Mouse (Mus musculus): Measurements from ENCODE around the gene Lcmt1. TPM values are rescaled to one million over a fixed set of nuclear protein-coding genes. Genes with fewer than 3 reads are reported as not detected.

The Lcmt1 gene
- polyA plus RNA-seq, 1 experiment from 2014 or later, result 71.6 TPM

- Histone ChIP-seq H3K9me3 (no peaks in the 10 kb centered on the region), H3K4me2 (replicated peaks) (no peak overlapping the region), H3K27ac (no peak overlapping the region), H3K4me3 (no peak overlapping the region), H3K27me3 (replicated peaks) (no peaks in the 10 kb centered on the region), H3K9ac (no peak overlapping the region), H3K4me1 (no peaks in the 10 kb centered on the region), H3K36me3 (peaks cover 18% of the 10 kb centered on the region)
- 98% methylated on average over 1 of the region's 1 CpGs for WGBS
- no peak for ATAC-seq (ENCODE audit: low FRiP score, low read depth)
These were observed 41.5 kb downstream of the Lcmt1 start for GRCm38 (mm10) chr7:123411109-123411508.

DNA sequence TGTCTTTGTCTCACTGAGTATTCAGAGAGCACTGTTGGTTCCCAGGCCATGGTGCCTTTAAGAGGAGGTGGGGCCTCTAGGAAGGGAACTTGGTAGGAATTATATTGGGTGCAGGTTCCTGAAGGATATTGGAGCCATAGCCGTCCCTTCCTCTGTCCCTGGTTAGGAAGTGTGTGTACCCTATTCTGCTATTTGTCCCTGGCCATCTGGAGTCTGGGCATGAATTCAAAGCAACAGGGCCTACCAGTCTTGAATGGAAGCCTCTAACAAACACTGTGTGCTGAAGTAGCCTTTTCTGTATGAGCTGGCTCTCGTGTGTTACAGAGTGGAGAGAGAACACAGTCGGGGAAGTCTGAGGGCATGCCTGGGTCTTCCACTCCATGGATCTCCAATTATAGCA lies 42.6 kb downstream of the Lcmt1 start:
- Histone ChIP-seq H3K4me1 (no peaks in the 10 kb centered on the region), H3K4me3 (no peak overlapping the region), H3K27ac (no peak overlapping the region), H3K27me3 (replicated peaks) (no peaks in the 10 kb centered on the region), H3K9me3 (no peaks in the 10 kb centered on the region), H3K36me3 (peaks cover 18% of the 10 kb centered on the region), H3K9ac (no peak overlapping the region), H3K4me2 (replicated peaks) (no peak overlapping the region)
- 85% methylated on average over 3 of the region's 3 CpGs for WGBS
- ATAC-seq (ENCODE audit: low FRiP score, low read depth), result no peak

DNA sequence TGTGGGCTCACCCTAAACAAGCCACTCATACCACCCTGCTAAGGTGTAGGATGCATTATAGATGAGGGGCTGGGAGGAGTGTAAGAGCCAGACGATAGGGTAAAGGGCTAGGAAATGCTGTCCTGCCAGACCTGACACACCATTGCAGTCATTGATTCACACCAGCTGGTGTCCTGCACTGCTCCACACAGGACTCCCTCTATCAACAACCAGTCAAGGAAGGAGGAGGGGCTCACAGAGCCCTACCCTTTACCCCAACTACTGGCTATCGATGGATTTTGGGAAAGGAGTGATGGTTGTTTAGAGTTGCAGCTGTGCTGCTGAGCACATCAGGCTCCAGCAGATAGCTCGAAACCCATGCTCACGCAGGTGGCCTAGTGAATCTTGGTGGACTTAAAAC lies 47.2 kb downstream of the Lcmt1 start:
- no peaks in the 10 kb centered on the region for H3K9me3 ChIP-seq
- H3K4me3 ChIP-seq, result no peak overlapping the region
- H3K4me1 ChIP-seq, result no peaks in the 10 kb centered on the region
- 86% methylated on average over 4 of the region's 4 CpGs for WGBS
- no peak overlapping the region for H3K4me2 ChIP-seq (replicated peaks)
- no peak for ATAC-seq (ENCODE audit: low FRiP score, low read depth)
- H3K27me3 ChIP-seq (replicated peaks), result no peaks in the 10 kb centered on the region
- H3K36me3 ChIP-seq, result peaks cover 22% of the 10 kb centered on the region
- no peak overlapping the region for H3K9ac ChIP-seq
- H3K27ac ChIP-seq, result no peak overlapping the region

DNA sequence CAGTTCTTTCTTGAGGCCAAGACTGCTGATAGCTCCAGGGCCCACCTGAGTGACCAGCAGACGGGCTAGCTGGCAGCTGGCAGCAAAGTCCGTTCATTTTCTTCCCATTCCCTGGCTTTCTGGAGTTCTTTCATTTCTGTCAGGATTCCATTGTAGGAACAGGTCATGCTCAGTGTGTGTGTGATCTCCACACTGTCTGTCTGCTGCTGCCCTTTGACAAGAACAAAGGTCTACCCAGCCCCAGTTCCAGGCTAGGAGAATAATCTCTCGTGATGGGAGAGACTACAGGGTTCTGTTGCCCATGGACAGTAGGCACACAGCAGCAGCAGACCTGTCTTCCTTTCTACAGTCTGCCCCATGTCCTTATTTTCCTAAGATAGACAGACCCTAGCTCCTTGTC lies 48.1 kb downstream of the Lcmt1 start:
- no peak overlapping the region for H3K9ac ChIP-seq
- no peak for ATAC-seq (ENCODE audit: low FRiP score, low read depth)
- H3K4me1 ChIP-seq, result no peaks in the 10 kb centered on the region
- no peak overlapping the region for H3K4me3 ChIP-seq
- 90% methylated on average over 3 of the region's 3 CpGs for WGBS
- peaks cover 25% of the 10 kb centered on the region for H3K36me3 ChIP-seq
- no peaks in the 10 kb centered on the region for H3K9me3 ChIP-seq
- H3K27ac ChIP-seq, result no peak overlapping the region
- no peaks in the 10 kb centered on the region for H3K27me3 ChIP-seq (replicated peaks)
- no peak overlapping the region for H3K4me2 ChIP-seq (replicated peaks)

DNA sequence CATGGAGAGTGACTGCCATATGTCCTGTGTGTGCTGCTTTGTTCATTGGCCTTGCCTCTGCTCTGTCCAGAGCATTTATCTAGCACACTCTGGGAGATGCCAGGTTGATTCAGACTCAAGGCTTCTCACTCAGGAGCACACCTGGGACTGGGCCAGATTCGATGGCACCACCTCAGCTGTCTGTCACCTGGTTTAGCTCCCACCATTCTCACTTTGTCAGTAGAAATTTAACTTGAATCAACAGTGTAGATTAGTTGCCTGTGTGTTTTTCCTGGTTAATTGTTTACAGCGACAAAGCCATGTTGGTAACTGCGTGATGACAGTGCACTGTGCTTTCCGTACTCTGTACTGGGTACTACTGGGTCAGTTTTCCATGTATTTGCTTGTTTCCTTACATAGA lies 50.4 kb downstream of the Lcmt1 start:
- peaks cover 42% of the 10 kb centered on the region for H3K36me3 ChIP-seq
- 94% methylated on average over 4 of the region's 4 CpGs for WGBS

GRCm38 (mm10) chr7:123421958-123422357 lies 52.4 kb downstream of the Lcmt1 start:
- Histone ChIP-seq H3K27ac (no peak overlapping the region), H3K4me2 (replicated peaks) (no peak overlapping the region), H3K27me3 (replicated peaks) (no peaks in the 10 kb centered on the region), H3K9me3 (no peaks in the 10 kb centered on the region), H3K4me1 (no peaks in the 10 kb centered on the region), H3K9ac (no peak overlapping the region), H3K36me3 (peaks cover 48% of the 10 kb centered on the region), H3K4me3 (no peak overlapping the region)
- ATAC-seq (ENCODE audit: low FRiP score, low read depth), result no peak
- 94% methylated on average over 3 of the region's 3 CpGs for WGBS

More for the DNA sequence above, 50.4 kb downstream of the Lcmt1 start:
- Histone ChIP-seq H3K4me1 (no peaks in the 10 kb centered on the region), H3K9me3 (no peaks in the 10 kb centered on the region), H3K4me3 (no peak overlapping the region), H3K4me2 (replicated peaks) (no peak overlapping the region), H3K9ac (no peak overlapping the region), H3K27me3 (replicated peaks) (no peaks in the 10 kb centered on the region), H3K27ac (no peak overlapping the region)
- ATAC-seq (ENCODE audit: low FRiP score, low read depth), result no peak

GRCm38 (mm10) chr7:123424281-123424680 lies 54.7 kb downstream of the Lcmt1 start:
- Histone ChIP-seq H3K4me2 (replicated peaks) (no peak overlapping the region), H3K9ac (no peak overlapping the region), H3K9me3 (no peaks in the 10 kb centered on the region), H3K27me3 (replicated peaks) (no peaks in the 10 kb centered on the region), H3K4me3 (no peak overlapping the region), H3K27ac (no peak overlapping the region), H3K4me1 (no peaks in the 10 kb centered on the region), H3K36me3 (peaks cover 56% of the 10 kb centered on the region)
- no peak for ATAC-seq (ENCODE audit: low FRiP score, low read depth)
- WGBS, result 92% methylated on average over 6 of the region's 6 CpGs

GRCm38 (mm10) chr7:123425134-123425757 lies 55.7 kb downstream of the Lcmt1 start:
- H3K4me3 ChIP-seq, result no peak overlapping the region
- no peaks in the 10 kb centered on the region for H3K4me1 ChIP-seq
- H3K9ac ChIP-seq, result no peak overlapping the region
- no peaks in the 10 kb centered on the region for H3K27me3 ChIP-seq (replicated peaks)
- no peak overlapping the region for H3K27ac ChIP-seq
- 92% methylated on average over 6 of the region's 6 CpGs for WGBS
- peaks cover 66% of the 10 kb centered on the region for H3K36me3 ChIP-seq
- no peaks in the 10 kb centered on the region for H3K9me3 ChIP-seq
- ATAC-seq (ENCODE audit: low FRiP score, low read depth), result no peak
- H3K4me2 ChIP-seq (replicated peaks), result no peak overlapping the region

GRCm38 (mm10) chr7:123429624-123430410 lies 60.2 kb downstream of the Lcmt1 start:
- Histone ChIP-seq H3K4me1 (no peaks in the 10 kb centered on the region), H3K36me3 (peaks cover 47% of the 10 kb centered on the region), H3K9ac (no peak overlapping the region), H3K27me3 (replicated peaks) (no peaks in the 10 kb centered on the region), H3K4me2 (replicated peaks) (no peak overlapping the region), H3K9me3 (no peaks in the 10 kb centered on the region), H3K4me3 (no peak overlapping the region), H3K27ac (no peak overlapping the region)
- 92% methylated on average over 8 of the region's 8 CpGs for WGBS
- no peak for ATAC-seq (ENCODE audit: low FRiP score, low read depth)

DNA sequence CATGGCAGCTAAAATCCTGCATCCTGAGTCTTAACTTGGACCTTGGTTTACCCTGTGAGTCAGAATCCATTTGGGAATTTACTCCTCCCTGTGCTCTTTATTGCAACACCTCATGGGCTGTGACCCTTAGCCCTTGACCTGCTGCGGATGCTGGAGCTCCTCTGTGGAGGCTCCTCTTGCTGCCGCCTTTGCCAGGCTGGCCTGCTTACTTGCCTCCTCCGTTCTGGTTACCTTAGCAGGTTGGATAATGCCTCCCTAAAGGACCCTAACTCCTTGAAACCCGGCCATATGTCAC lies 60.8 kb downstream of the Lcmt1 start:
- H3K27me3 ChIP-seq (replicated peaks), result no peaks in the 10 kb centered on the region
- WGBS, result 77% methylated on average over 4 of the region's 4 CpGs
- H3K9me3 ChIP-seq, result no peaks in the 10 kb centered on the region
- no peaks in the 10 kb centered on the region for H3K4me1 ChIP-seq
- H3K4me3 ChIP-seq, result no peak overlapping the region
- no peak overlapping the region for H3K4me2 ChIP-seq (replicated peaks)
- no peak overlapping the region for H3K27ac ChIP-seq
- no peak overlapping the region for H3K9ac ChIP-seq
- H3K36me3 ChIP-seq, result peaks cover 42% of the 10 kb centered on the region
- ATAC-seq (ENCODE audit: low FRiP score, low read depth), result no peak

GRCm38 (mm10) chr7:123431206-123431605 lies 61.6 kb downstream of the Lcmt1 start:
- H3K27ac ChIP-seq, result no peak overlapping the region
- H3K4me1 ChIP-seq, result no peaks in the 10 kb centered on the region
- WGBS, result 79% methylated on average over 4 of the region's 4 CpGs
- H3K27me3 ChIP-seq (replicated peaks), result no peaks in the 10 kb centered on the region
- no peak overlapping the region for H3K9ac ChIP-seq
- H3K36me3 ChIP-seq, result peaks cover 38% of the 10 kb centered on the region
- no peak overlapping the region for H3K4me3 ChIP-seq
- no peak overlapping the region for H3K4me2 ChIP-seq (replicated peaks)
- no peaks in the 10 kb centered on the region for H3K9me3 ChIP-seq
- ATAC-seq (ENCODE audit: low FRiP score, low read depth), result no peak

GRCm38 (mm10) chr7:123442079-123442478 lies 72.5 kb downstream of the Lcmt1 start:
- WGBS, result 77% methylated on average over 1 of the region's 1 CpGs
- H3K27me3 ChIP-seq (replicated peaks), result no peaks in the 10 kb centered on the region
- no peak for ATAC-seq (ENCODE audit: low FRiP score, low read depth)

GRCm38 (mm10) chr7:123448794-123449193 lies 79.2 kb downstream of the Lcmt1 start:
- Histone ChIP-seq H3K4me1 (no peaks in the 10 kb centered on the region), H3K36me3 (no peaks in the 10 kb centered on the region), H3K9me3 (no peaks in the 10 kb centered on the region), H3K9ac (no peak overlapping the region), H3K4me2 (replicated peaks) (no peak overlapping the region), H3K4me3 (no peak overlapping the region), H3K27me3 (replicated peaks) (no peaks in the 10 kb centered on the region), H3K27ac (no peak overlapping the region)
- ATAC-seq (ENCODE audit: low FRiP score, low read depth), result no peak
- 89% methylated on average over 2 of the region's 2 CpGs for WGBS

More at GRCm38 (mm10) chr7:123442079-123442478, 72.5 kb downstream of the Lcmt1 start:
- Histone ChIP-seq H3K9me3 (no peaks in the 10 kb centered on the region), H3K9ac (no peak overlapping the region), H3K4me3 (no peak overlapping the region), H3K36me3 (no peaks in the 10 kb centered on the region), H3K27ac (no peak overlapping the region), H3K4me2 (replicated peaks) (no peak overlapping the region), H3K4me1 (no peaks in the 10 kb centered on the region)
